In genomic region chr11:76624071-76624470, GRCm38 (mm10) we compare ENCODE assay signal across 12 mouse cellular contexts. TPM values are rescaled to one million over a fixed set of nuclear protein-coding genes. Genes with fewer than 3 reads are reported as not detected.
DNase-seq lines count a peak whose midpoint lies in the region; ATAC-seq and TF ChIP-seq lines count a peak whose summit lies in the region.
"Had no signal": no experiment of that assay in that cellular context is flagged by ENCODE, and none has a peak within 500 bp of the region (broad histone marks: within the 10 kb centered on the region; RNA-seq: fewer than 3 reads in every experiment).

No protein-coding gene starts in this region.

- no peak for ATAC-seq in lung, postnatal 0 days
- no peak for ATAC-seq in limb, embryonic 12.5 days (ENCODE audit: insufficient number of reproducible peaks, insufficient read depth, low FRiP score, low TSS enrichment, low read depth)
- no peak for ATAC-seq in stomach, postnatal 0 days (ENCODE audit: low FRiP score, low TSS enrichment)
- ATAC-seq: activated CD4-positive, CD25-positive, alpha-beta regulatory T cell, adult 4 months had no signal

- no peak for DNase-seq in gastrocnemius, adult 2 months
- DNase-seq in gastrocnemius, postnatal 25 days: no peak
- DNase-seq in lung, postnatal 0 days (ENCODE audit: low spot score): no peak
- DNase-seq in lung, postnatal 10 days: no peak
- DNase-seq in stomach, postnatal 0 days (ENCODE audit: low spot score): no peak
- DNase-seq in layer of hippocampus, postnatal 25 days (ENCODE audit: extremely low spot score in 1 of 2, low spot score in 1 of 2): no peak
- DNase-seq in frontal cortex, postnatal 36 days (ENCODE audit: low spot score in 2 of 2): no peak
- DNase-seq: cerebellum, adult 8-10 months had no signal

- no peaks in the 10 kb centered on the region for H3K4me1 ChIP-seq in lung, postnatal 0 days (ENCODE audit: insufficient read depth, low read depth, low read length)
- peaks cover 15% of the 10 kb centered on the region for H3K4me1 ChIP-seq in limb, embryonic 12.5 days (replicated peaks)
- no peaks in the 10 kb centered on the region for H3K4me1 ChIP-seq in stomach, postnatal 0 days (replicated peaks; ENCODE audit: control insufficient read depth, insufficient read depth)

- H3K9me3 ChIP-seq in lung, postnatal 0 days (ENCODE audit: low read length): no peaks in the 10 kb centered on the region
- H3K9me3 ChIP-seq in limb, embryonic 12.5 days: no peaks in the 10 kb centered on the region
- no peaks in the 10 kb centered on the region for H3K9me3 ChIP-seq in stomach, postnatal 0 days (ENCODE audit: control insufficient read depth, low read length)

- no peak overlapping the region for H3K27ac ChIP-seq in gastrocnemius, adult 2 months
- H3K27ac ChIP-seq in lung, postnatal 0 days (ENCODE audit: low read length): no peak overlapping the region
- H3K27ac ChIP-seq in limb, embryonic 12.5 days: no peak overlapping the region
- H3K27ac ChIP-seq in stomach, postnatal 0 days (replicated peaks): no peak overlapping the region

- H3K27me3 ChIP-seq in lung, postnatal 0 days (replicated peaks; ENCODE audit: insufficient read depth, low read length): peaks cover 28% of the 10 kb centered on the region
- peaks cover 34% of the 10 kb centered on the region for H3K27me3 ChIP-seq in limb, embryonic 12.5 days
- 0 out of 2 replicates have a peak, but pooled peaks cover 2% of the 10 kb centered on the region for H3K27me3 ChIP-seq in stomach, postnatal 0 days (ENCODE audit: control insufficient read depth, insufficient read depth, low read length)

- no peak overlapping the region for H3K9ac ChIP-seq in lung, postnatal 0 days (replicated peaks; ENCODE audit: low read depth)
- H3K9ac ChIP-seq in limb, embryonic 12.5 days (replicated peaks): peak overlapping the region; percentile 76; the same call in 1 of the 2 replicates
- no peak overlapping the region for H3K9ac ChIP-seq in stomach, postnatal 0 days (ENCODE audit: low read length)

- intact Hi-C loops in gastrocnemius, adult 2 months (cut with DNase I): no loop called here

- no peak for TF ChIP-seq EP300 in lung, postnatal 0 days (IDR thresholded peaks at IDR 0.05)
- no peak for TF ChIP-seq EP300 in stomach, postnatal 0 days (optimal IDR thresholded peaks at IDR 0.05)

- 66% methylated on average over 10 of the region's 10 CpGs for WGBS in lung, postnatal 0 days
- WGBS in limb, embryonic 12.5 days: 53% methylated on average over 10 of the region's 10 CpGs
- 71% methylated on average over 10 of the region's 10 CpGs for WGBS in stomach, postnatal 0 days

- H3K4me2 ChIP-seq in lung, postnatal 0 days (replicated peaks; ENCODE audit: low read depth, low read length): peak overlapping the region; percentile 99; the same call in 1 of the 2 replicates
- H3K4me2 ChIP-seq in limb, embryonic 12.5 days: peak overlapping the region; percentile 100
- H3K4me2 ChIP-seq in stomach, postnatal 0 days (replicated peaks; ENCODE audit: low read depth): peak overlapping the region; percentile 99

- H3K36me3 ChIP-seq in lung, postnatal 0 days (ENCODE audit: insufficient read depth, low read length): no peaks in the 10 kb centered on the region
- H3K36me3 ChIP-seq in limb, embryonic 12.5 days: no peaks in the 10 kb centered on the region
- no peaks in the 10 kb centered on the region for H3K36me3 ChIP-seq in stomach, postnatal 0 days (ENCODE audit: control insufficient read depth, insufficient read depth, low read length)

- TF ChIP-seq CTCF in gastrocnemius, adult 2 months (IDR thresholded peaks at IDR 0.05): no peak
- TF ChIP-seq CTCF in lung, postnatal 0 days (IDR thresholded peaks at IDR 0.05): no peak
- no peak for TF ChIP-seq CTCF in stomach, postnatal 0 days (IDR thresholded peaks at IDR 0.05; ENCODE audit: low read depth)

- H3K4me3 ChIP-seq in gastrocnemius, adult 2 months: peak overlapping the region; percentile 78
- no peak overlapping the region for H3K4me3 ChIP-seq in lung, postnatal 0 days (ENCODE audit: low read depth, low read length)
- peak overlapping the region; percentile 71 for H3K4me3 ChIP-seq in limb, embryonic 12.5 days (replicated peaks)
- H3K4me3 ChIP-seq in stomach, postnatal 0 days (ENCODE audit: low read depth, low read length): no peak overlapping the region; the same call in 1 of the 2 replicates

RNA-seq across cellular contexts. Expression of gene Abr, which starts 2.0 kb away (rescaled TPM):
- total RNA-seq in gastrocnemius, adult 2 months (2021): 10 to 100 TPM; 10.2 to 19.2 TPM
- 10 to 100 TPM; 11.3 to 11.6 TPM for total RNA-seq in gastrocnemius, postnatal 25 days (2021)
- 16.6 and 17.2 TPM in 2 replicates for polyA plus RNA-seq in lung, postnatal 0 days (2015; fragmentation: Nextera tagmentation; extraction: Ambion mirVana)
- 48.3 and 54.0 TPM in 2 replicates for polyA plus RNA-seq in limb, embryonic 12.5 days (2016; fragmentation: Nextera tagmentation; extraction: Ambion mirVana)
- polyA plus RNA-seq in stomach, postnatal 0 days (2015; fragmentation: Nextera tagmentation; extraction: Ambion mirVana): 19.3 and 21.5 TPM in 2 replicates
- total RNA-seq in layer of hippocampus, postnatal 25 days (2021): 100 to 1,000 TPM; 487 to 511 TPM

RNA-seq across cellular contexts. Expression of gene Bhlha9, which starts 48.2 kb away (rescaled TPM):
- total RNA-seq in gastrocnemius, adult 2 months (2021): not detected
- total RNA-seq in gastrocnemius, postnatal 25 days (2021): not detected
- not detected in 2 replicates for polyA plus RNA-seq in lung, postnatal 0 days (2015; fragmentation: Nextera tagmentation; extraction: Ambion mirVana)
- 8.8 and 9.6 TPM in 2 replicates for polyA plus RNA-seq in limb, embryonic 12.5 days (2016; fragmentation: Nextera tagmentation; extraction: Ambion mirVana)
- not detected in 2 replicates for polyA plus RNA-seq in stomach, postnatal 0 days (2015; fragmentation: Nextera tagmentation; extraction: Ambion mirVana)
- total RNA-seq in layer of hippocampus, postnatal 25 days (2021): 1 to 10 TPM; 5.4 TPM
- total RNA-seq: gastrocnemius, adult 18-20 months had no signal
- polyA plus RNA-seq: activated CD4-positive, CD25-positive, alpha-beta regulatory T cell, adult 4 months had no signal

RNA-seq across cellular contexts. Expression of gene Trarg1, which starts 55.5 kb away (rescaled TPM):
- total RNA-seq in gastrocnemius, adult 2 months (2021): under 1 TPM; 0.77 to 0.84 TPM
- 1 to 10 TPM in 1 of 2 experiments, under 1 TPM in 1; 0.84 to 8.2 TPM for total RNA-seq in gastrocnemius, postnatal 25 days (2021)
- polyA plus RNA-seq in lung, postnatal 0 days (2015; fragmentation: Nextera tagmentation; extraction: Ambion mirVana): 4.7 and 7.1 TPM in 2 replicates
- 0.17 and 0.18 TPM in 2 replicates for polyA plus RNA-seq in limb, embryonic 12.5 days (2016; fragmentation: Nextera tagmentation; extraction: Ambion mirVana)
- 0.59 and 0.67 TPM in 2 replicates for polyA plus RNA-seq in stomach, postnatal 0 days (2015; fragmentation: Nextera tagmentation; extraction: Ambion mirVana)
- under 1 TPM; 0.38 to 0.42 TPM for total RNA-seq in layer of hippocampus, postnatal 25 days (2021)
- total RNA-seq: megakaryocyte, adult 5-6 weeks had no signal

Comparison
In these comparisons a context has a peak if more than half of its experiments do, and no peak if none do; other contexts are left out.
1. H3K4me3 ChIP-seq: peak in gastrocnemius, adult 2 months (single experiment) and limb, embryonic 12.5 days (single experiment); none in lung, postnatal 0 days (single experiment) and stomach, postnatal 0 days (single experiment).
2. RNA of gene Abr, which starts 2.0 kb away (total RNA-seq): 487 to 511 TPM in layer of hippocampus, postnatal 25 days; 10.2 to 19.2 TPM in gastrocnemius, adult 2 months and 11.3 to 11.6 TPM in gastrocnemius, postnatal 25 days; every median in the first group is over 10 times any median in the second.
3. RNA of gene Bhlha9, which starts 48.2 kb away (total RNA-seq): 5.4 TPM in layer of hippocampus, postnatal 25 days; not detected in gastrocnemius, adult 2 months and not detected in gastrocnemius, postnatal 25 days; every median in the first group is over 4 times any median in the second.
4. Peak in every context shown above with its lines, with median percentiles within 50 percentile points of each other: H3K4me2 ChIP-seq.